Mouse (Mus musculus) liver, postnatal 0 days (tissue): ENCODE measurements at regions not wholly inside any gene's neighbourhood (a gene's known extent, or its start where the extent isn't known, plus 50 kb on each side); places are given as distances from the start of the nearest gene placed in this dataset.

Experiments
- CTCF ChIP-seq: sonication (generic); IDR thresholded peaks from 2 replicates; pipeline ENCODE4 v1.5.1; 2016; ENCODE audit warnings: antibody characterized with exemption, low read depth
- EP300 ChIP-seq: IDR thresholded peaks from 2 replicates; pipeline ENCODE4 v1.6.1; 2016; ENCODE audit warnings: antibody characterized with exemption, low read depth, mild to moderate bottlenecking

DNA sequence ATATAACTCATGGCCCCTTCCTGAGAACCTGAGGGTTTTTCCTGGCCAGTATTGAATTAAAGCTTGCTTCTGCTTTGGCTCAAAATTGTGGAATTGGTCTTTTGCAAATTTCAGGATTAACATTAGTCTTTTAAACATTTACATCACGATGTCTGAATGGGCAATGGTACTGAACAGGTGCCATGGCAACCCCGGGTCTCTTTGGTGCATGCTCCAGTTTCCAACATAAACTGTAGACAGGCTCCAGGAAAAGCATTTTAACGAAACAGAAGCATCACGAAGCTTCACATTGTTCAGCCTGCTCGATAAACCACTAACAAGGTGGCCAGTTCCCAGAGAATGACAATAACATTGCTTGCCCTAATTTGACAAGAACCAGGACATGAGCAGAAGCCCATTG is 109.8 kb upstream of the Ccn2 start:
- TF ChIP-seq EP300: no peak
- TF ChIP-seq CTCF: no peak
